Mouse (Mus musculus): ENCODE data around the gene Paics. TPM values are rescaled to one million over a fixed set of nuclear protein-coding genes. Genes with fewer than 3 reads are reported as not detected.
"Not testable (repeated sequence)": the region's sequence is repeated elsewhere in the genome, so short reads cannot be mapped to it uniquely, and the experiment has no call there.

The Paics gene
- total and polyA plus RNA-seq, 2 experiments from 2014 or later: 96.6 to 137 TPM

GRCm38 (mm10) chr5:76969250-76969649, 18.1 kb downstream of the Paics start:
- ATAC-seq (ENCODE audit: low FRiP score): no peak
- H3K9ac ChIP-seq (replicated peaks; ENCODE audit: low read length, poor library complexity, severe bottlenecking): no peak overlapping the region
- H3K27ac ChIP-seq (ENCODE audit: low read depth, low read length): no peak overlapping the region
- H3K36me3 ChIP-seq (ENCODE audit: insufficient read depth, low read length): peaks cover 6% of the 10 kb centered on the region; the same call in 1 of the 2 replicates
- H3K4me1 ChIP-seq (ENCODE audit: insufficient read depth, low read length): 0 out of 2 replicates have a peak, but pooled peaks cover 7% of the 10 kb centered on the region
- 80% methylated on average over 5 of the region's 5 CpGs for WGBS
- no peak overlapping the region for H3K4me2 ChIP-seq (ENCODE audit: low read depth, low read length, poor library complexity, severe bottlenecking)
- no peaks in the 10 kb centered on the region for H3K27me3 ChIP-seq (ENCODE audit: insufficient read depth, low read length)
- no peaks in the 10 kb centered on the region for H3K9me3 ChIP-seq (ENCODE audit: low read length)
- TF ChIP-seq CTCF (IDR thresholded peaks at IDR 0.05): no peak
- no peak for DNase-seq (ENCODE audit: low spot score)
- H3K4me3 ChIP-seq (ENCODE audit: low read depth, low read length): no peak overlapping the region

- not testable (repeated sequence) for ATAC-seq (ENCODE audit: low FRiP score); H3K36me3 ChIP-seq (ENCODE audit: insufficient read depth, low read length); DNase-seq (ENCODE audit: low spot score); H3K9ac ChIP-seq (replicated peaks; ENCODE audit: low read length, poor library complexity, severe bottlenecking); H3K27ac ChIP-seq (ENCODE audit: low read depth, low read length); H3K27me3 ChIP-seq (ENCODE audit: insufficient read depth, low read length); H3K4me2 ChIP-seq (ENCODE audit: low read depth, low read length, poor library complexity, severe bottlenecking); H3K4me3 ChIP-seq (ENCODE audit: low read depth, low read length); H3K9me3 ChIP-seq (ENCODE audit: low read length)
- peaks cover 13% of the 10 kb centered on the region; the same call in 1 of the 2 replicates for H3K4me1 ChIP-seq (ENCODE audit: insufficient read depth, low read length)
- WGBS: 86% methylated on average over 1 of the region's 1 CpGs
Measured at GRCm38 (mm10) chr5:76971115-76971514, 20.0 kb downstream of the Paics start.

DNA sequence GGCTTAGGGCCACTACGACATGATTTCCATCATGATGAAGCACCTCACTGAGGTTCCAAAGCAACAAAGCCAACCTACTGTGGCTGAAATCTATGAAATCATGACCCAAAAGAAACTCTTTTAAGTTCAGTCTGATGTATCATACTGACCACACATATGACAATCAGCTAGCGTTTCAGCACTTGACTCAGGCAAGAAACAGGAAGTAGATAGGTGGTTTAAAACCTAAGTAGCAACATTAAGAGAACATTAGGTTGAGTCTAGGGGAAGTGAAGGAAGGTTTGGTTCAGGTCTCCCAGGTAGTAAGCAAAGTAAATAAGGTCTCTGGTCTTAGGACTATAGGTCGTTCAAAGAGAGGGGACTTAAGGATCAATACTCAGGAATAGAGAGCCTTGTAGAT, 22.4 kb downstream of the Paics start:
- WGBS: 78% methylated on average over 3 of the region's 3 CpGs
- Histone ChIP-seq H3K27ac (ENCODE audit: low read depth, low read length) (no peak overlapping the region), H3K9me3 (ENCODE audit: low read length) (no peaks in the 10 kb centered on the region), H3K27me3 (ENCODE audit: insufficient read depth, low read length) (no peaks in the 10 kb centered on the region), H3K9ac (replicated peaks; ENCODE audit: low read length, poor library complexity, severe bottlenecking) (0 out of 2 replicates have a peak overlapping the region, but pooled peaks have one; percentile 90), H3K4me1 (ENCODE audit: insufficient read depth, low read length) (peaks cover 13% of the 10 kb centered on the region; the same call in 1 of the 2 replicates), H3K4me2 (ENCODE audit: low read depth, low read length, poor library complexity, severe bottlenecking) (peak overlapping the region; percentile 89), H3K36me3 (ENCODE audit: insufficient read depth, low read length) (peaks cover 4% of the 10 kb centered on the region; the same call in 1 of the 2 replicates), H3K4me3 (ENCODE audit: low read depth, low read length) (peak overlapping the region; percentile 91)
- ATAC-seq (ENCODE audit: low FRiP score) (no peak), DNase-seq (ENCODE audit: low spot score) (no peak)
- TF ChIP-seq CTCF (IDR thresholded peaks at IDR 0.05): no peak

- DNase-seq (ENCODE audit: low spot score): no peak
- H3K36me3 ChIP-seq (ENCODE audit: insufficient read depth, low read length): peaks cover 6% of the 10 kb centered on the region; the same call in 1 of the 2 replicates
- peak overlapping the region; percentile 89 for H3K4me2 ChIP-seq (ENCODE audit: low read depth, low read length, poor library complexity, severe bottlenecking)
- no peak for TF ChIP-seq CTCF (IDR thresholded peaks at IDR 0.05)
- no peaks in the 10 kb centered on the region for H3K27me3 ChIP-seq (ENCODE audit: insufficient read depth, low read length)
- 3% methylated on average over 17 of the region's 17 CpGs for WGBS
- no peaks in the 10 kb centered on the region for H3K9me3 ChIP-seq (ENCODE audit: low read length)
- peak; percentile 28; the same call in 1 of the 2 replicates for ATAC-seq (ENCODE audit: low FRiP score)
- peak overlapping the region; percentile 91 for H3K4me3 ChIP-seq (ENCODE audit: low read depth, low read length)
- peak overlapping the region; percentile 91 for H3K27ac ChIP-seq (ENCODE audit: low read depth, low read length)
- peak overlapping the region; percentile 90 for H3K9ac ChIP-seq (replicated peaks; ENCODE audit: low read length, poor library complexity, severe bottlenecking)
- peaks cover 13% of the 10 kb centered on the region; the same call in 1 of the 2 replicates for H3K4me1 ChIP-seq (ENCODE audit: insufficient read depth, low read length)
Measured at GRCm38 (mm10) chr5:76974207-76974553, 23.1 kb downstream of the Paics start.

DNA sequence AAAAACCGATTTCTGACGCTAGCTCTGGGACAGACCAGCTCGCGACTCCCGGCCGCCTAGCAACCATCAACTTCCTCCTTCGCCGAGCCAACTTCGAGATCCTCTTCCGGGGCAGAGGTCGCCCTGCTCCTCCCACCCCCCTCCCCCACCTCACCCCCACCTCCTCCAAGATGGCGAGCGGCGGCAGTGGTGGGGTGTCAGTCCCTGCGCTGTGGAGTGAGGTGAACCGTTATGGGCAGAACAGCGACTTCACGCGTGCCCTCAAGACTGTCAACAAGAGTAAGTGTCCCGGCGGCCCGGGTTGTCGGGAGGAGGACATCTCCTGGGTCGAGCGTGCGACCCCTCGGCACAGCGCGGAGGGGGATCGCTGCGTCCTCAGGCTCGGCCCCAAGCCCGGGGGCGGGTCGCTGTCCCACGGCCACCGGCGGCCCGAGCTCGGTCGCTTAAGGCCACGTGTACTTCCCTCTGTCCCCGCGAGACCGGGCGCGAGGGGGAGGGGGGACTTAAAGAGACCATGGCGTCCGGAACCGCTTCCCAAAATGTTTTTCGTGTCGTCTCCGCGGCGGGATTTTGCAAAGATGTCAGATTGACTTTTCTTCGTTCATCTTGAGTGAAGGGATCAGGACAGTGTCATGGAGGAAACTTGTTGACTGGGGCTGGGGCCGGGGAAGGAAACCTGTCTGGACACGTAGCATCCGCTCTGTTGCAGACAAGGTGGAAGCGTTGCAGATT, 23.6 kb downstream of the Paics start, which contains the start of gene Srp72:
Gene Srp72 (plus strand): TSS at position 130 of the 732 bp plus-strand sequence.
- Histone ChIP-seq H3K27ac (ENCODE audit: low read depth, low read length) (peak within 1 kb of the TSS; percentile 91), H3K4me1 (ENCODE audit: insufficient read depth, low read length) (peaks cover 13% of the 10 kb centered on the region; the same call in 1 of the 2 replicates), H3K36me3 (ENCODE audit: insufficient read depth, low read length) (peaks cover 11% of the 10 kb centered on the region; the same call in 1 of the 2 replicates), H3K4me3 (ENCODE audit: low read depth, low read length) (peak within 1 kb of the TSS; percentile 91), H3K27me3 (ENCODE audit: insufficient read depth, low read length) (no peaks in the 10 kb centered on the region), H3K9me3 (ENCODE audit: low read length) (no peaks in the 10 kb centered on the region), H3K9ac (replicated peaks; ENCODE audit: low read length, poor library complexity, severe bottlenecking) (peak within 1 kb of the TSS; percentile 90), H3K4me2 (ENCODE audit: low read depth, low read length, poor library complexity, severe bottlenecking) (peak within 1 kb of the TSS; percentile 89)
- ATAC-seq (ENCODE audit: low FRiP score) (peak; percentile 96), DNase-seq (ENCODE audit: low spot score) (peak; percentile 91)
- TF ChIP-seq CTCF (IDR thresholded peaks at IDR 0.05): no peak
- WGBS: under 1% methylated on average over 58 of the region's 60 CpGs

GRCm38 (mm10) chr5:76975736-76976135, 24.6 kb downstream of the Paics start:
- no peak for DNase-seq (ENCODE audit: low spot score)
- H3K27me3 ChIP-seq (ENCODE audit: insufficient read depth, low read length): no peaks in the 10 kb centered on the region
- H3K36me3 ChIP-seq (ENCODE audit: insufficient read depth, low read length): peaks cover 18% of the 10 kb centered on the region
- WGBS: 89% methylated on average over 8 of the region's 8 CpGs
- peak overlapping the region; percentile 91 for H3K4me3 ChIP-seq (ENCODE audit: low read depth, low read length)
- TF ChIP-seq CTCF (IDR thresholded peaks at IDR 0.05): no peak
- peak overlapping the region; percentile 54 for H3K4me2 ChIP-seq (ENCODE audit: low read depth, low read length, poor library complexity, severe bottlenecking)
- H3K9me3 ChIP-seq (ENCODE audit: low read length): no peaks in the 10 kb centered on the region
- no peak overlapping the region for H3K9ac ChIP-seq (replicated peaks; ENCODE audit: low read length, poor library complexity, severe bottlenecking)
- no peak for ATAC-seq (ENCODE audit: low FRiP score)
- H3K4me1 ChIP-seq (ENCODE audit: insufficient read depth, low read length): peaks cover 13% of the 10 kb centered on the region; the same call in 1 of the 2 replicates
- H3K27ac ChIP-seq (ENCODE audit: low read depth, low read length): no peak overlapping the region

Data from midbrain, postnatal 0 days (tissue).